Mouse (Mus musculus): ENCODE data around the gene Cdc34. TPM values are rescaled to one million over a fixed set of nuclear protein-coding genes. Genes with fewer than 3 reads are reported as not detected.

Gene Cdc34
- polyA plus RNA-seq, 1 experiment = 451 TPM

DNA sequence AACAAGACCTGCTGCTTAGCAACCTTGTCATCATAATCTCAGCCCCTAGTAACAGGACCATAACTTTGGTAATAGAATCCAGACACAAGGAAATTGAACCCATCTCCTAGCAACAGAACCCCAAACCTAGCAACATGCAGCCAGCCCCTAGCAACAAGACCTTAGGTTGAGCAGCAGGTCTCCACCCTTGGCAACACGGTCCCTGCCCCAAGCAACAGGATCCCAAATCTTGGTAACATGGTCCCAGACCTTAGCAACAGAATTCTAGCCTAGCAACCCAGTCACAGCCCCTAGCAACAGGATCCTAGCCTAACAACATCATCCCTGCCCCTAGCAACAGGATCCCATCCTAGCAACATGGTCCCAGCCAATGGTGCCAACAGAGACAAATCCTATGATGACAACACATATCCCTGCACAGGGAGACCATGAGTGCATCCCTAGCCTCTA lies 27.0 kb upstream of the Cdc34 start:
- TF ChIP-seq FLI1 (IDR thresholded peaks at IDR 0.05; ENCODE audit: low read length) = no peak
- no peak for TF ChIP-seq GATA1 (IDR thresholded peaks at IDR 0.05; ENCODE audit: borderline replicate concordance, low read length)
- Histone ChIP-seq H3K27me3 (replicated peaks) (peaks cover 51% of the 10 kb centered on the region), H3K4me3 (replicated peaks) (no peak overlapping the region), H3K4me1 (peaks cover 19% of the 10 kb centered on the region), H3K36me3 (replicated peaks; ENCODE audit: low read length) (no peaks in the 10 kb centered on the region), H3K9me3 (peaks cover 5% of the 10 kb centered on the region)

DNA sequence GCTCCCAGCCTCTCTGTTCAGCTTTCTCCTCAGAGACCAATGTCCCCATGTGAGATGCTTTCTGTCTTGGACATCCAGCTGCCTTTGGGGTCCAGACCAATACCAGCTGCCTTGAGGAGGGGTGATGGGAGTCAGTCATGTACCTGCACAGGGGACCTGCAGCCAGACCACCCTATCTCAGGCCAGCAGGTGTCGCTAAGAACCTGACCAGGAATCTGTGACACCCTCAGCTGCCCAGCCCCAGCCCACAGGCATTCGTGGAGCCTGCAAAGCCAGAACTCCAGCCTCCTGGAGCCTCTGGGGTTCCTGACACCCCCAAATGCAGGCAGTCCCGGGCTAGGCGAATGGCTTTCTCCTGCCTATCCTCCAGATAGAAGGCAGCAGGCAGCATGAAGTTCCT lies 23.2 kb upstream of the Cdc34 start:
- H3K4me1 ChIP-seq = peaks cover 33% of the 10 kb centered on the region
- no peak for TF ChIP-seq GATA1 (IDR thresholded peaks at IDR 0.05; ENCODE audit: borderline replicate concordance, low read length)
- TF ChIP-seq FLI1 (IDR thresholded peaks at IDR 0.05; ENCODE audit: low read length) = no peak
- H3K27me3 ChIP-seq (replicated peaks) = peaks cover 35% of the 10 kb centered on the region
- H3K4me3 ChIP-seq (replicated peaks) = no peak overlapping the region
- H3K9me3 ChIP-seq = no peaks in the 10 kb centered on the region
- no peaks in the 10 kb centered on the region for H3K36me3 ChIP-seq (replicated peaks; ENCODE audit: low read length)

DNA sequence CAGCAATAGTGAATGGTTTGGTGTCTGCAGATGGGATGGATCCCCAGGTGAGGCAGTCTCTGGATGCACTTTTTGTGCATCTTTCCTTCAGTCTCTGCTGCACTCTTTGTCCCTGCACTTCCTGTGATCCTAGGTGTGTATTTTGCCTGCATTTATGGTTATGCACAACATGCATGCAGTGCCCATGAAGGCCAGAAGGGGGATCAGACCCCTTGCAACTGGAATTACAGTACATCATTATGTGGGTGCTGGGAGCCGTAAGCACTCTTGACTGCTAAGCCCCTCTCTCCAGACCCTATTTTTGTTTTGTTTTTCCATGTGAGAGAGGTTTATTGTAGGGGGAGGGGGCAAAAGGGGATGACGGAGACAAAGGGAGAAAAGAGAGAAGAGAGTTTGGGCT lies 21.7 kb upstream of the Cdc34 start:
- Histone ChIP-seq H3K9me3 (no peaks in the 10 kb centered on the region), H3K4me3 (replicated peaks) (no peak overlapping the region), H3K4me1 (peaks cover 39% of the 10 kb centered on the region), H3K27me3 (replicated peaks) (peaks cover 27% of the 10 kb centered on the region), H3K36me3 (replicated peaks; ENCODE audit: low read length) (no peaks in the 10 kb centered on the region)
- TF ChIP-seq GATA1 (IDR thresholded peaks at IDR 0.05; ENCODE audit: borderline replicate concordance, low read length) (no peak), FLI1 (IDR thresholded peaks at IDR 0.05; ENCODE audit: low read length) (no peak)

DNA sequence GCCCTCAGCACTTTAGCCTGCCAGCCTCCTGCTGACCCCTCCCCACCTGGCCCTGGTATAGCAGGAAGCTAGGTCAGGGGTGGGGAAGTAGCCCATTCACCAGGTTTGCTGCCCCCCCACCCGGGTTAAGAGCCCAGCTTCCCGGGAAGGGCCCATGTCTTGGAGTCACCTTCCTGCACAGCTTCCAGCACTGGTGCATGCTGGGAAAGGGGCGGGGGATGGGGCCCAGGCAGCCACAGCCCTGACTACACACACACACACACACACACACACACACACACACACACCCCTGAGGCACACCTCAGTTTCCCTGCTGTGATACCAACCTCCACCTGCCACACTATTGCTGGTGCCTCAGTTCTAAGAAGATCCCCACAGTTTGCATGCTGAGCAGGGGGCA lies 20.1 kb upstream of the Cdc34 start:
- Histone ChIP-seq H3K4me3 (replicated peaks) (no peak overlapping the region), H3K4me1 (peaks cover 39% of the 10 kb centered on the region), H3K9me3 (no peaks in the 10 kb centered on the region), H3K36me3 (replicated peaks; ENCODE audit: low read length) (no peaks in the 10 kb centered on the region), H3K27me3 (replicated peaks) (peaks cover 22% of the 10 kb centered on the region)
- TF ChIP-seq FLI1 (IDR thresholded peaks at IDR 0.05; ENCODE audit: low read length) (no peak), GATA1 (IDR thresholded peaks at IDR 0.05; ENCODE audit: borderline replicate concordance, low read length) (no peak)

DNA sequence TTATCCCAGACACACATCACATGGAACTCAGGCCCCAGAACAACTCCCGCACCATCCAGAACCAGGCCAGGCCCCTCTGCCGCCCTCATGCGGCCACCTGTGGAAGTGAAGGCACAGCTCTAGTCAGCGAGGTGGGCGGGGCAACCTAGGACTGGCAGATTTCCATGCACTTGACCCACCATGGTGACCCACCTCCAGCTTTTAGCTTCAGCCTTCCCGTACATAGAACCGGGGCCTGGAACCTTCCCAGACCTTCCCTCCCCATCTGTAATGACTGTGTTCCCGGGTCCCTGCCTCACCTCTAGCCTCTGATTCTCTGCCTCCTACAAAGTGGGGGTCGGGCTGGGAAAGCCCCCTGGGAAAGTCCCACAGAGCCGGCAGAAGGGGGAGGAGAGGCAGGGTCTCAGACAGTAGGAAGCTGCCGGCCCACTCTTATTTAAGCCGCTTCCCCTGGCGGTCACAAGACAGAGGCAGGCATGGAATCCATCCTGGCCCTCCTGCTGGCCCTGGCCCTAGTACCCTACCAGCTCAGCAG lies 17.8 kb upstream of the Cdc34 start, which contains the start of gene Madcam1:
Gene Madcam1, plus strand, starts transcription at position 429 of the 535 bp plus-strand sequence.
- Histone ChIP-seq H3K36me3 (replicated peaks; ENCODE audit: low read length) (no peaks in the 10 kb centered on the region), H3K4me1 (peaks cover 30% of the 10 kb centered on the region), H3K27me3 (replicated peaks) (peaks cover 22% of the 10 kb centered on the region), H3K4me3 (replicated peaks) (no peak within 1 kb of the TSS), H3K9me3 (no peaks in the 10 kb centered on the region)
- TF ChIP-seq GATA1 (IDR thresholded peaks at IDR 0.05; ENCODE audit: borderline replicate concordance, low read length) (no peak), FLI1 (IDR thresholded peaks at IDR 0.05; ENCODE audit: low read length) (no peak)

DNA sequence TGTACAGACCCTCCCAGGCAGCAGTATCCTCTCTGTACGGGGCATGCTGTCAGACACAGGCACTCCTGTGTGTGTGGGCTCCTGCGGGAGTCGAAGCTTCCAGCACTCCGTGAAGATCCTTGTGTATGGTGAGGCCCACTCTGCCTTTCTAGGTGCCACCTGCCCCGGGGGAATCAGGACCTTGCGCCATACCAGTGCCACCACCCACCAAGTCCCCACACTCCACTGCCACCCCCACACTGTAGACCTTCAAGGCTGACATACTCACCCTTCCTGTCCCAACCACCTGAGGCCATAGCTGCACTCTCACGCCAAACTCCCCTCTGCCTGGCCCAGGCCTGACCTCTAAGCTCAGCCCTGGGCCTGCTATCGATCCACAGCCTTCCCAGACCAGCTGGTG lies 16.9 kb upstream of the Cdc34 start:
- Histone ChIP-seq H3K27me3 (replicated peaks) (peaks cover 22% of the 10 kb centered on the region), H3K4me1 (peaks cover 31% of the 10 kb centered on the region), H3K36me3 (replicated peaks; ENCODE audit: low read length) (no peaks in the 10 kb centered on the region), H3K9me3 (no peaks in the 10 kb centered on the region), H3K4me3 (replicated peaks) (no peak overlapping the region)
- TF ChIP-seq GATA1 (IDR thresholded peaks at IDR 0.05; ENCODE audit: borderline replicate concordance, low read length) (no peak), FLI1 (IDR thresholded peaks at IDR 0.05; ENCODE audit: low read length) (no peak)

DNA sequence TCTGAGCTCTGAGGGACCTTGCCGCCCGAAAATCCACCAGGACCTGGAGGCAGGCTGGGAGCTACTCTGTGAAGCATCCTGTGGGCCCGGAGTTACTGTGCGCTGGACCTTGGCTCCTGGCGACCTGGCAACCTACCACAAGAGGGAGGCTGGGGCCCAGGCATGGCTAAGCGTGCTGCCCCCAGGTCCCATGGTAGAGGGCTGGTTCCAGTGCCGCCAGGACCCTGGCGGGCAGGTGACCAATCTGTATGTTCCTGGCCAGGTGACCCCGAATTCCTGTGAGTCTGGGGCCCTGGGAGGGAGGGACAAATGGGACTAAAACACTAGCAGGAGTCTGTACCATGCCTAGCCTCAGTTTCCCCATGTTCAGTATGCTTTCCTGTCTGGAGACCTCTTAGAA lies 15.5 kb upstream of the Cdc34 start:
- Histone ChIP-seq H3K9me3 (no peaks in the 10 kb centered on the region), H3K27me3 (replicated peaks) (peaks cover 20% of the 10 kb centered on the region), H3K36me3 (replicated peaks; ENCODE audit: low read length) (no peaks in the 10 kb centered on the region), H3K4me3 (replicated peaks) (no peak overlapping the region), H3K4me1 (peaks cover 40% of the 10 kb centered on the region)
- TF ChIP-seq GATA1 (IDR thresholded peaks at IDR 0.05; ENCODE audit: borderline replicate concordance, low read length) = no peak

DNA sequence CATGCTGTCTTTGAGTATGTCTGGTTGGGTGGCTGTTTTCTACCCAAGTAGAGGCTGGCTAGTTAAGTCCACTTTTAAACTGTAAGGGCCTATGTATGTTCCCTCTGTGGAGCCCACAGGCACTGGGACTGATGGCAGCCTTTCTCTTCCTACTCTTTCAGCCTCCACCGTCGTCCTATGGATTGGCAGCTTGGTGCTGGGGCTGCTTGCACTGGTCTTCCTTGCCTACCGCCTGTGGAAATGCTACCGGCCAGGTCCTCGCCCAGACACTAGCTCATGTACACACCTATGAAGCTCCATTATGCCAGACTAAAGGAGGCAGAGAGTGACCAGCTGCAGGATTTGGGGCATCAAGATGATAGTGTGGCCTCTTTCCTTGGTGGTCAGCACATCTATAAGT lies 13.9 kb upstream of the Cdc34 start:
- Histone ChIP-seq H3K9me3 (no peaks in the 10 kb centered on the region), H3K4me1 (peaks cover 40% of the 10 kb centered on the region), H3K4me3 (replicated peaks) (no peak overlapping the region), H3K27me3 (replicated peaks) (peaks cover 12% of the 10 kb centered on the region), H3K36me3 (replicated peaks; ENCODE audit: low read length) (peaks cover 12% of the 10 kb centered on the region)
- TF ChIP-seq FLI1 (IDR thresholded peaks at IDR 0.05; ENCODE audit: low read length) (no peak), GATA1 (IDR thresholded peaks at IDR 0.05; ENCODE audit: borderline replicate concordance, low read length) (no peak)

DNA sequence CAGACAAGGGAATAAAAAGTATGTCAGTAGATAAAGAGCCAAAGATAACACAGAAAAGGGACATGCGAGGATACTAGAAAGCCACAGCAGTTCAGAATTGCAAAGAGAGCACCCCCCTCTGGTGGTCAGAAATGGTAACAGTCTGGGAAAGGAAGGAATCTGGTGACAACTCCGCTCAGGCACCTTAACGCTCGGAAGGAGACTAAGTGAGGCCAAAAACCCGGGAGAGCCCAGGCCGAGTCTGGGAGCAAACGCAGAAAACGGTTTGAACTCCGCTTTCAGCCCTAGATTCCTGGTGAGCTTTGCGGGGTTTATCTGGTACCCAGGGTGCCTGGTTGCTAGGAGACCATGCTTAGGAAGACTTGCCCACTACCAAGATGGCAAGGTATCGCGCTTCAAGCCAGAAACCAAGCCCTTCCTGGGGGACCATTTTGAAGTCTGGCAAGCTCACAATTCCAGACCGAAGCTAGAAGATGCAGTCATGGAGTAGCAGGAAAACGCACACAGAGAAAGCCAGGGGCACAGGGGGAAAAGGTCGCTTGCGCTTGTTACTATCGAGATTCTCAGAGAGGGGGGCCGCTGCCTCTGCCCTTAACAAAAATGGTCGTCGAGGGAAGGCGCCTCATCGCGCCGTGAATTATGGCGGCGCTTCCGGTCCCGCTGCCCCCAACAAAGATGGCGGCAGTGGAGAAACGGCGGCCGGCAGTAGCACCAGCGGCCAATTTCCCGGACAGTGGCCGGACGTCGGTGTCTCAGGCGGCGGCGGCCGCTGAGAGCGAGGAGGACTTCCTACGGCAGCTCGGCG lies 13.0 kb upstream of the Cdc34 start, which contains the start of gene Tpgs1:
Gene Tpgs1, plus strand, starts transcription at position 599 of the 805 bp plus-strand sequence.
- no peaks in the 10 kb centered on the region for H3K9me3 ChIP-seq
- peaks cover 21% of the 10 kb centered on the region for H3K36me3 ChIP-seq (replicated peaks; ENCODE audit: low read length)
- H3K4me1 ChIP-seq = peaks cover 37% of the 10 kb centered on the region
- TF ChIP-seq FLI1 (IDR thresholded peaks at IDR 0.05; ENCODE audit: low read length) = no peak; the same call in 1 of the 2 replicates
- no peak for TF ChIP-seq GATA1 (IDR thresholded peaks at IDR 0.05; ENCODE audit: borderline replicate concordance, low read length)
- H3K27me3 ChIP-seq (replicated peaks) = peaks cover 12% of the 10 kb centered on the region
- peak within 1 kb of the TSS; percentile 98 for H3K4me3 ChIP-seq (replicated peaks)

DNA sequence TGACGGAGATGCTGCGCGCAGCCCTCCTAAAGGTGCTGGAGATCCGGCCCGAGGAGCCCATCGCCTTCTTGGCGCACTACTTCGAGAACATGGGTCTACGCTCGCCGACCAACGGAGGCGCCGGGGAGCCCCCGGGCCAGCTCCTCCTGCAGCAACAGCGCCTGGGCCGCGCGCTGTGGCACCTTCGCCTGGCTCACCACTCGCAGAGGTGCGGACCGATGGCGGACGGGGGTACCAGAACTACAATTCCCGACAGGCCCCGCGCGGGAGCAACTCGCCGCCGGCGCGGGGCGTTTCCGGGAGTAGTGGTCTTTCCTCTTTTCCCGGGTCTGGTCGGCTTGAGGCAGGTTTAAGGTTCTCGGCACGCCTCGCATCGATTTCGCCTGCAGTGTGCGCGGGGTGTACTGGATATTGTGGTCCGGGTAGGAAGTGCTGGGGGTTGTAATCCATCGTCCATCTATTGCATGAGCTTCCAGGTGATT lies 12.4 kb upstream of the Cdc34 start:
- Histone ChIP-seq H3K36me3 (replicated peaks; ENCODE audit: low read length) (peaks cover 28% of the 10 kb centered on the region), H3K27me3 (replicated peaks) (peaks cover 12% of the 10 kb centered on the region), H3K4me3 (replicated peaks) (peak overlapping the region; percentile 98), H3K9me3 (no peaks in the 10 kb centered on the region), H3K4me1 (peaks cover 34% of the 10 kb centered on the region)
- no peak for TF ChIP-seq FLI1 (IDR thresholded peaks at IDR 0.05; ENCODE audit: low read length)
- TF ChIP-seq GATA1 (IDR thresholded peaks at IDR 0.05; ENCODE audit: borderline replicate concordance, low read length) = no peak
